ENCODE assay signal across 32 mouse cellular contexts in the genomic region with DNA sequence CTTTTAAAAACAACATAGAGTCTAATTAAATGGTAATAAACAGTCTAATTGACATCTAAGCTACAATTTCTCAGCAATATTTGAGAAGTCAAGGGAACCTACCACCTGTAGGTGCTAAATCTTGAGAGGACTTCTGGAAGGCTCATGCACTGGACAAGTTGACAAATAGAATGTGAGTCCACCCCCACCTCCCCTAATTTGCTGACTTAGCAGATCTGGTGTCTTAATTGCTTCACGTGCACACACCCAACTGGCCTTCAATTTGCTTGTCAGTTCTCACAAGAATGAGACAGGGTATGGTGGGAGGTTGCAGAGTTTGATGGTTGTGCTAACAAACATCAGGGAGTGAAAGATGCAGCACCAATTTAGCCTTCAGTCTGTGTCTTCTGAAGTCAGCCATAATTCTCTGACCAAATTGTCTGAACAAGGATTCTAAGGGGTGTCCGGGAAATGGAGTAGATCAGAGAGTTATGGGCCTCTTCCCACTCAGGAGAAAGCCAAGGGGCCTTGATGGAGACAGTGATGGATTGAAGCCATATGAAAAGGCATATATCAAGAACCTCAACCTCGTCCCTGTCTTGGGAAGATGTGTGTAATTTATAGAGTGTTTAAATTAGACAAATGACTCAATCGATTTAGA.
A peak's percentile ranks its signal among the peaks of the same experiment; 100 is the strongest.
DNase-seq lines count a peak whose midpoint lies in the region; ATAC-seq and TF ChIP-seq lines count a peak whose summit lies in the region.
"Had no signal": no experiment of that assay in that cellular context is flagged by ENCODE, and none has a peak within 500 bp of the region (broad histone marks: within the 10 kb centered on the region; RNA-seq: fewer than 3 reads in every experiment).

No protein-coding gene starts in this region.

- no peaks in the 10 kb centered on the region for H3K79me2 ChIP-seq in CH12.LX (replicated peaks; ENCODE audit: control insufficient read depth, extremely low read depth, insufficient read depth, poor library complexity, severe bottlenecking)

- TF ChIP-seq POLR2A in CH12.LX (IDR thresholded peaks at IDR 0.05; ENCODE audit: low read depth, low read length) = no peak

- in situ Hi-C loops in CH12.LX (cut with MboI; ENCODE audit: low pct_ligation_motif_present, low pct_unique_long_range_greater_than_20kb, low sequenced_read_pairs) (no loop called here), ES-E14 (cut with MboI; ENCODE audit: low sequenced_read_pairs in 2 of 2, unreplicated experiment in 2 of 2) (no loop called here)

- no peak overlapping the region; the same call in 1 of the 2 replicates for H3K4me2 ChIP-seq in kidney, embryonic 15.5 days
- no peak overlapping the region for H3K4me2 ChIP-seq in CH12.LX (ENCODE audit: insufficient read depth, low read depth, poor library complexity, severe bottlenecking)
- no peak overlapping the region for H3K4me2 ChIP-seq in stomach, embryonic 15.5 days
- H3K4me2 ChIP-seq: heart, embryonic 13.5 days; hindbrain, embryonic 15.5 days; limb, embryonic 13.5 days; liver, embryonic 11.5 days; midbrain, embryonic 12.5 days; neural tube, embryonic 13.5 days had no signal

- H3K9me3 ChIP-seq in kidney, embryonic 15.5 days (replicated peaks) = no peaks in the 10 kb centered on the region
- H3K9me3 ChIP-seq in CH12.LX (replicated peaks; ENCODE audit: low read length) (no peaks in the 10 kb centered on the region), ES-E14 (ENCODE audit: control insufficient read depth, insufficient read depth, low read depth, low read length) (no peaks in the 10 kb centered on the region)
- no peaks in the 10 kb centered on the region for H3K9me3 ChIP-seq in stomach, embryonic 15.5 days
- H3K9me3 ChIP-seq: heart, embryonic 13.5 days; hindbrain, embryonic 10.5 days; hindbrain, embryonic 15.5 days; limb, embryonic 13.5 days; midbrain, embryonic 12.5 days; neural tube, embryonic 13.5 days had no signal

- no peak for DNase-seq in kidney, postnatal 14 days
- no peak for DNase-seq in CH12.LX (ENCODE audit: extremely low read depth)
- DNase-seq in ES-E14 (ENCODE audit: low read depth, low spot score) = no peak
- no peak for DNase-seq in heart, postnatal 14 days
- DNase-seq: adrenal gland, postnatal 10 days; B cell, adult 2 months; cerebellum, adult 8-10 months; cerebellum, postnatal 25 days; forebrain, postnatal 0 days; heart, adult 2 months; heart, postnatal 10 days; kidney, postnatal 25 days; lung, postnatal 36 days; retina, postnatal 1 day; right cerebral cortex, postnatal 14 days; thymus, postnatal 4 days had no signal

- no peak for TF ChIP-seq RAD21 in CH12.LX (IDR thresholded peaks at IDR 0.05; ENCODE audit: low read depth, low read length)

- 10% methylated on average over 4 of the region's 4 CpGs for WGBS in kidney, embryonic 15.5 days
- 37% methylated on average over 4 of the region's 4 CpGs for WGBS in stomach, embryonic 15.5 days

- H3K4me1 ChIP-seq in kidney, embryonic 15.5 days = peaks cover 22% of the 10 kb centered on the region
- no peaks in the 10 kb centered on the region for H3K4me1 ChIP-seq in CH12.LX (ENCODE audit: control insufficient read depth in 1 of 2, insufficient read depth in 2 of 2)
- H3K4me1 ChIP-seq in ES-E14 (ENCODE audit: control insufficient read depth in 2 of 2, insufficient read depth in 2 of 2, low read length in 2 of 2, poor library complexity in 1 of 2) = no peaks in the 10 kb centered on the region
- 0 out of 2 replicates have a peak, but pooled peaks cover 4% of the 10 kb centered on the region for H3K4me1 ChIP-seq in stomach, embryonic 15.5 days
- H3K4me1 ChIP-seq: hindbrain, embryonic 15.5 days; midbrain, embryonic 12.5 days; neural tube, embryonic 13.5 days had no signal

- no peaks in the 10 kb centered on the region for H3K27me3 ChIP-seq in kidney, embryonic 15.5 days
- H3K27me3 ChIP-seq in CH12.LX (replicated peaks) = peaks cover 2% of the 10 kb centered on the region
- H3K27me3 ChIP-seq in stomach, embryonic 15.5 days (replicated peaks) = no peaks in the 10 kb centered on the region
- H3K27me3 ChIP-seq: heart, embryonic 13.5 days; hindbrain, embryonic 15.5 days; midbrain, embryonic 12.5 days; neural tube, embryonic 13.5 days; Patski had no signal

- peak overlapping the region; percentile 49 for H3K27ac ChIP-seq in kidney, embryonic 15.5 days
- H3K27ac ChIP-seq in CH12.LX (ENCODE audit: insufficient read depth, low read depth) (no peak overlapping the region), ES-E14 (ENCODE audit: insufficient read depth, low read depth, low read length, poor library complexity, severe bottlenecking) (no peak overlapping the region)
- H3K27ac ChIP-seq in stomach, embryonic 15.5 days = no peak overlapping the region
- H3K27ac ChIP-seq: heart, adult 2 months; heart, embryonic 13.5 days; hindbrain, embryonic 10.5 days; hindbrain, embryonic 15.5 days; layer of hippocampus, adult 2 months; left cerebral cortex, adult 2 months; limb, embryonic 13.5 days; midbrain, embryonic 12.5 days; neural tube, embryonic 13.5 days had no signal

- no peak for TF ChIP-seq EP300 in CH12.LX (IDR thresholded peaks at IDR 0.05; ENCODE audit: low read length)

- intact Hi-C loops in heart, postnatal 14 days (cut with DNase I) = no loop called here

- H3K4me3 ChIP-seq in kidney, embryonic 15.5 days (replicated peaks) = no peak overlapping the region
- H3K4me3 ChIP-seq in CH12.LX (replicated peaks in 1 of 3; ENCODE audit: low read depth in 2 of 3, low read length in 2 of 3, poor library complexity in 1 of 3) (no peak overlapping the region), ES-E14 (ENCODE audit: insufficient read depth in 1 of 2, low read depth in 1 of 2, low read length in 2 of 2, poor library complexity in 1 of 2, severe bottlenecking in 1 of 2) (no peak overlapping the region)
- H3K4me3 ChIP-seq in stomach, embryonic 15.5 days (replicated peaks) = no peak overlapping the region
- H3K4me3 ChIP-seq: erythroblast, embryonic 14.5 days; heart, adult 2 months; heart, embryonic 13.5 days; hindbrain, embryonic 10.5 days; hindbrain, embryonic 15.5 days; layer of hippocampus, adult 2 months; left cerebral cortex, adult 2 months; limb, embryonic 13.5 days; midbrain, embryonic 12.5 days; myocyte; neural tube, embryonic 13.5 days had no signal

- dilution Hi-C loops in CH12.LX (cut with MboI; ENCODE audit: extremely low pct_ligation_motif_present, extremely low pct_unique_long_range_greater_than_20kb, low sequenced_read_pairs) = no loop called here

- no peak overlapping the region for H3K9ac ChIP-seq in kidney, embryonic 15.5 days
- H3K9ac ChIP-seq in CH12.LX (ENCODE audit: insufficient read depth, low read depth) = no peak overlapping the region
- no peak overlapping the region for H3K9ac ChIP-seq in ES-E14 (ENCODE audit: insufficient read depth, low read depth, low read length, poor library complexity, severe bottlenecking)
- no peak overlapping the region for H3K9ac ChIP-seq in stomach, embryonic 15.5 days
- H3K9ac ChIP-seq: forebrain, postnatal 0 days; heart, embryonic 13.5 days; hindbrain, embryonic 15.5 days; limb, embryonic 13.5 days; midbrain, embryonic 12.5 days; neural tube, embryonic 13.5 days had no signal

- no peak for TF ChIP-seq CTCF in CH12.LX (conservative IDR thresholded peaks at IDR 0.05 in 1 of 2, IDR thresholded peaks at IDR 0.05 in 1 of 2; ENCODE audit: low read depth in 2 of 2, low read length in 2 of 2)

- ATAC-seq in kidney, embryonic 15.5 days (replicated peaks; ENCODE audit: low FRiP score) = peak; percentile 71
- peak; percentile 54; the same call in 1 of the 2 replicates for ATAC-seq in stomach, embryonic 15.5 days (ENCODE audit: insufficient read depth, low FRiP score, low read depth)
- ATAC-seq: forebrain, postnatal 0 days; inflammation-experienced regulatory T-cells, adult 6 months; Patski had no signal

- H3K36me3 ChIP-seq in kidney, embryonic 15.5 days = no peaks in the 10 kb centered on the region
- H3K36me3 ChIP-seq in CH12.LX (replicated peaks in 1 of 2; ENCODE audit: control insufficient read depth in 1 of 2, insufficient read depth in 1 of 2, low read length in 1 of 2) = no peaks in the 10 kb centered on the region
- no peaks in the 10 kb centered on the region for H3K36me3 ChIP-seq in ES-E14 (ENCODE audit: control insufficient read depth, insufficient read depth, low read length, poor library complexity, severe bottlenecking)
- no peaks in the 10 kb centered on the region for H3K36me3 ChIP-seq in stomach, embryonic 15.5 days
- H3K36me3 ChIP-seq: G1E; heart, embryonic 13.5 days; hindbrain, embryonic 10.5 days; hindbrain, embryonic 15.5 days; limb, embryonic 13.5 days; midbrain, embryonic 12.5 days; neural tube, embryonic 13.5 days had no signal

TF ChIP-seq in CH12.LX, 34 proteins besides CTCF, POLR2A, EP300 and RAD21:
- TF ChIP-seq MAFK (IDR thresholded peaks at IDR 0.05; ENCODE audit: insufficient replicate concordance, low read length) (peak; percentile 89), ZC3H11A (IDR thresholded peaks at IDR 0.05; ENCODE audit: low read depth, low read length) (no peak)

TF ChIP-seq in ES-E14, 5 proteins besides CTCF, POLR2A, EP300 and RAD21:
- TF ChIP-seq ZC3H11A (IDR thresholded peaks at IDR 0.05; ENCODE audit: borderline replicate concordance, low read depth, low read length) (no peak), MAFK (IDR thresholded peaks at IDR 0.05; ENCODE audit: insufficient read depth, low read depth, low read length) (peak; percentile 84)
